Comparison of ENCODE assay signal across 9 mouse cellular contexts in genomic region chr5:123229296-123229695, GRCm38 (mm10). TPM values are rescaled to one million over a fixed set of nuclear protein-coding genes. Genes with fewer than 3 reads are reported as not detected.
DNase-seq lines count a peak whose midpoint lies in the region; ATAC-seq lines count a peak whose summit lies in the region.
"Had no signal": no experiment of that assay in that cellular context is flagged by ENCODE, and none has a peak within 500 bp of the region (broad histone marks: within the 10 kb centered on the region; RNA-seq: fewer than 3 reads in every experiment).

No protein-coding gene starts in this region.

- peak overlapping the region; percentile 70 for H3K4me2 ChIP-seq in heart, embryonic 15.5 days
- peak overlapping the region; percentile 60; the same call in 1 of the 2 replicates for H3K4me2 ChIP-seq in hindbrain, embryonic 12.5 days (replicated peaks)
- H3K4me2 ChIP-seq in midbrain, embryonic 13.5 days (replicated peaks), result peak overlapping the region; percentile 76

- no peak overlapping the region for H3K27ac ChIP-seq in heart, embryonic 15.5 days
- H3K27ac ChIP-seq in hindbrain, embryonic 12.5 days, result no peak overlapping the region
- H3K27ac ChIP-seq in midbrain, embryonic 13.5 days, result no peak overlapping the region

- peak overlapping the region; percentile 91; the same call in 1 of the 2 replicates for H3K4me3 ChIP-seq in heart, embryonic 15.5 days
- H3K4me3 ChIP-seq in hindbrain, embryonic 12.5 days, result no peak overlapping the region
- peak overlapping the region; percentile 88; the same call in 1 of the 2 replicates for H3K4me3 ChIP-seq in midbrain, embryonic 13.5 days (replicated peaks)

- intact Hi-C loops in heart, postnatal 14 days (cut with DNase I), result no loop called here
- intact Hi-C loops in left cerebral cortex, postnatal 25 days (cut with DNase I), result loop anchor here (5.0 kb wide), 2 partner anchors 157 to 172 kb away; no protein-coding TSS in a partner anchor

- 83% methylated on average over 6 of the region's 6 CpGs for WGBS in heart, embryonic 15.5 days
- 89% methylated on average over 6 of the region's 6 CpGs for WGBS in hindbrain, embryonic 12.5 days
- WGBS in midbrain, embryonic 13.5 days, result 93% methylated on average over 6 of the region's 6 CpGs

- no peak overlapping the region; the same call in 1 of the 2 replicates for H3K9ac ChIP-seq in heart, embryonic 15.5 days
- no peak overlapping the region for H3K9ac ChIP-seq in hindbrain, embryonic 12.5 days
- 0 out of 2 replicates have a peak overlapping the region, but pooled peaks have one; percentile 6 for H3K9ac ChIP-seq in midbrain, embryonic 13.5 days (replicated peaks)

- no peaks in the 10 kb centered on the region for H3K36me3 ChIP-seq in heart, embryonic 15.5 days
- peaks cover 4% of the 10 kb centered on the region; the same call in 1 of the 2 replicates for H3K36me3 ChIP-seq in hindbrain, embryonic 12.5 days
- no peaks in the 10 kb centered on the region for H3K36me3 ChIP-seq in midbrain, embryonic 13.5 days

- H3K4me1 ChIP-seq in heart, embryonic 15.5 days (replicated peaks), result peaks cover 17% of the 10 kb centered on the region
- H3K4me1 ChIP-seq in hindbrain, embryonic 12.5 days, result peaks cover 10% of the 10 kb centered on the region
- peaks cover 11% of the 10 kb centered on the region for H3K4me1 ChIP-seq in midbrain, embryonic 13.5 days (replicated peaks)

- H3K27me3 ChIP-seq in heart, embryonic 15.5 days, result no peaks in the 10 kb centered on the region
- no peaks in the 10 kb centered on the region for H3K27me3 ChIP-seq in hindbrain, embryonic 12.5 days
- H3K27me3 ChIP-seq in midbrain, embryonic 13.5 days, result no peaks in the 10 kb centered on the region

- H3K9me3 ChIP-seq in heart, embryonic 15.5 days (replicated peaks), result no peaks in the 10 kb centered on the region
- H3K9me3 ChIP-seq in hindbrain, embryonic 12.5 days (replicated peaks), result no peaks in the 10 kb centered on the region
- H3K9me3 ChIP-seq in midbrain, embryonic 13.5 days, result no peaks in the 10 kb centered on the region

- DNase-seq in heart, postnatal 14 days, result no peak
- peak; percentile 39 for DNase-seq in adipocyte (ENCODE audit: low spot score)
- DNase-seq in left cerebral cortex, postnatal 25 days (ENCODE audit: low spot score in 2 of 2), result no peak
- DNase-seq in urinary bladder, postnatal 14 days (ENCODE audit: low spot score), result no peak
- no peak for DNase-seq in urinary bladder, postnatal 4 days (ENCODE audit: low spot score in 2 of 2)

- ATAC-seq in heart, embryonic 15.5 days (replicated peaks; ENCODE audit: insufficient number of reproducible peaks, insufficient read depth, low FRiP score, low read depth), result no peak
- ATAC-seq in hindbrain, embryonic 12.5 days (ENCODE audit: low FRiP score), result no peak
- no peak for ATAC-seq in midbrain, embryonic 13.5 days

RNA-seq across cellular contexts. Expression of gene Wdr66, which starts 22.6 kb away (rescaled TPM):
- 2.1 and 3.5 TPM in 2 replicates for polyA plus RNA-seq in heart, embryonic 15.5 days (2015; fragmentation: Nextera tagmentation; extraction: Ambion mirVana)
- total RNA-seq in heart, postnatal 14 days (2021), result under 1 TPM; 0.81 to 0.93 TPM
- polyA plus RNA-seq in hindbrain, embryonic 12.5 days (2016; fragmentation: Nextera tagmentation; extraction: Ambion mirVana), result 3.7 and 6.0 TPM in 2 replicates
- 0.93 and 1.2 TPM in 2 replicates for polyA plus RNA-seq in midbrain, embryonic 13.5 days (2015; fragmentation: Nextera tagmentation; extraction: Ambion mirVana)
- 1 to 10 TPM; 3.6 to 4.7 TPM for total RNA-seq in left cerebral cortex, postnatal 25 days (2021)
- total RNA-seq: hematopoietic stem cell, adult 5-6 weeks had no signal

RNA-seq across cellular contexts. Expression of gene Hpd, which starts 46.8 kb away (rescaled TPM):
- polyA plus RNA-seq in heart, embryonic 15.5 days (2015; fragmentation: Nextera tagmentation; extraction: Ambion mirVana), result 0.37 TPM in 1 of 2 replicates, not detected in the other
- under 1 TPM in 1 of 2 experiments, not detected in 1; 0.41 TPM for total RNA-seq in heart, postnatal 14 days (2021)
- polyA plus RNA-seq in hindbrain, embryonic 12.5 days (2016; fragmentation: Nextera tagmentation; extraction: Ambion mirVana), result not detected in 2 replicates
- not detected in 2 replicates for polyA plus RNA-seq in midbrain, embryonic 13.5 days (2015; fragmentation: Nextera tagmentation; extraction: Ambion mirVana)
- not detected for total RNA-seq in left cerebral cortex, postnatal 25 days (2021)
- total RNA-seq: hematopoietic stem cell, adult 5-6 weeks had no signal
